Mouse (Mus musculus) embryonic facial prominence, embryonic 10.5 days (tissue): ENCODE results near the gene Vcam1. TPM values are rescaled to one million over a fixed set of nuclear protein-coding genes. Genes with fewer than 3 reads are reported as not detected.

Experiments
- DNase-seq: peaks from one replicate; pipeline ENCODE4 v3.0.0-alpha.2; 2017; ENCODE audit warnings: low spot score
- H3K27ac ChIP-seq: fragments of 300-500 bp; sonication (generic); replicated peaks from 2 replicates; pipeline ENCODE4 v1.5.1; 2016; ENCODE audit warnings: mild to moderate bottlenecking
- H3K27me3 ChIP-seq: fragments of 300-500 bp; sonication (generic); replicated peaks from 2 replicates; pipeline ENCODE4 v1.6.1; 2016; ENCODE audit warnings: low read depth, mild to moderate bottlenecking; ENCODE audit not compliant: poor library complexity, severe bottlenecking
- H3K36me3 ChIP-seq: fragments of 300-500 bp; sonication (generic); replicated peaks from 2 replicates; pipeline ENCODE4 v1.6.1; 2016; ENCODE audit warnings: mild to moderate bottlenecking, moderate library complexity
- H3K4me1 ChIP-seq: fragments of 300-500 bp; sonication (generic); 2 replicates; pipeline ENCODE4 v1.6.1; 2016
- H3K4me3 ChIP-seq: fragments of 300-500 bp; sonication (generic); 2 replicates; pipeline ENCODE4 v1.5.1; 2016; ENCODE audit warnings: mild to moderate bottlenecking, moderate library complexity
- H3K9me3 ChIP-seq: fragments of 300-500 bp; sonication (generic); 2 replicates; pipeline ENCODE4 v1.6.1; 2016; ENCODE audit warnings: mild to moderate bottlenecking
- WGBS: fragments of 180-500 bp; shearing (Covaris S2); methylation state at CpG from one replicate; pipeline ENCODE4 v1.1.7; 2016; 5-methylcytosine and 5-hydroxymethylcytosine counted together
- polyA plus RNA-seq: library from polyadenylated mRNA; unstranded; fragments of >200 nt; fragmentation: Nextera tagmentation; extraction: Ambion mirVana; gene quantifications from 2 replicates; pipeline ENCODE4 v1.2.1, GENCODE M21; 2016

Vcam1 gene
- polyA plus RNA-seq, 1 experiment from 2014 or later = 35.9 TPM

DNA sequence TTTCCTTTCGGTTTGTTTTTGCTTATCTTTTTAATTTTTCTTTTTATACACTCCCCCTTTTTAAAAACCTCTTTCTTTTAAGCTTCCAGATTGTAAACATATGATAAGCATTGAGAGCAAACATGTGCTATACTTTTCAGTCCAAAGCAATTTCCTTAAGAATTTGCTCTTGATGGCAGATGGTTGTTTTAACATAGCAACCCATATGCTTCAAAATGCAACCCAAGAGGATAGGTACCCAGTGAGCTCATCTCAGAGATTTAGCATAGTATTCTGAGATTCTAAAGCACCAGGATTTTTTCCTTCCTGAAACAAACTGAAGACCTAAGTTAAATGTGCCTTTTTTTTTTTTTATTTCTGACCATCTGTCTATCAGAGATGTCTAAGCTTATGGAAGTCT is 28.6 kb downstream of the Vcam1 start:
- peaks cover 9% of the 10 kb centered on the region for H3K4me1 ChIP-seq
- no peak for DNase-seq
- no peaks in the 10 kb centered on the region for H3K27me3 ChIP-seq
- H3K36me3 ChIP-seq = no peaks in the 10 kb centered on the region
- H3K9me3 ChIP-seq = no peaks in the 10 kb centered on the region
- H3K4me3 ChIP-seq = no peak overlapping the region
- 77% methylated on average over 1 of the region's 1 CpGs for WGBS
- no peak overlapping the region for H3K27ac ChIP-seq

DNA sequence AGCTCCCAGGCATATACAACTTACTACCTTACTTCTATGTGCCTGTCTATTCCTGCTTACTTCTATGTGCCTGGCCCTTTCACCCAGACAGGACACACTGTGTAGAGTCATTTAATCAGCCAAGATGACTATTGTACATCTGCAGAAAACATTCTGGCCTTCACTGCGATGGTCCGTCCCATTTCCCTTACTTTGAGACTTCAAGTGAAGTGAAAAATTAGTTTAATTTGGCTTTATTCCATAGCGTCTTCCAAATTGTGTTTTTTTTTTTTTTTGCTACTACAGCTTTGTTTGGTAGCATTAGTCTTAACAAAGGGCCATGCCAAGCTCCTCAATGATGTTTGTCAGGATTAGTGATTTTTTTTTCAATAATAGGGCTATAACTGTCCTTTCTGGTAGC is 33.6 kb downstream of the Vcam1 start:
- Histone ChIP-seq H3K36me3 (no peaks in the 10 kb centered on the region), H3K9me3 (0 out of 2 replicates have a peak, but pooled peaks cover 3% of the 10 kb centered on the region), H3K27ac (no peak overlapping the region), H3K4me1 (no peaks in the 10 kb centered on the region), H3K27me3 (no peaks in the 10 kb centered on the region), H3K4me3 (no peak overlapping the region)
- no peak for DNase-seq
- WGBS = 90% methylated on average over 3 of the region's 3 CpGs

DNA sequence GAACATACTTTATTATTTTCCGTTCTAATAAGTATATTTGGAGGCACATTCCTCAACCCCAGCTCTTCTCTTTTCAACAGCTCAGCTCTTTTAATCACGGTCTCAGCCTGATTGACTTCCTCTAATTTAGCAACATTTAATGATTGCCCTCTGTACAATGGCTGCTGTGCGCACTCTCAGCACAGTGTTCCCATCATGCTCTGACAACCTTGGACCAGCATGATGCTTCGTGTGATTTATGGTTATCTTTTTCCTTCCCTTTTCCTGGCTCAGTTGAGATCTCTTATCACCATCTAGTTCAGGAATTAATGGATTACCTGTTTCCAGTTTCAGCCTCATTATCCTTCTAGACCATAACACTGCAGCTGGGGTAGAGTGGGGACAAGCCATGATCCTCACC is 34.2 kb downstream of the Vcam1 start:
- Histone ChIP-seq H3K4me1 (no peaks in the 10 kb centered on the region), H3K27me3 (no peaks in the 10 kb centered on the region), H3K9me3 (0 out of 2 replicates have a peak, but pooled peaks cover 3% of the 10 kb centered on the region), H3K27ac (no peak overlapping the region), H3K36me3 (no peaks in the 10 kb centered on the region), H3K4me3 (no peak overlapping the region)
- DNase-seq = no peak
- 83% methylated on average over 4 of the region's 4 CpGs for WGBS

DNA sequence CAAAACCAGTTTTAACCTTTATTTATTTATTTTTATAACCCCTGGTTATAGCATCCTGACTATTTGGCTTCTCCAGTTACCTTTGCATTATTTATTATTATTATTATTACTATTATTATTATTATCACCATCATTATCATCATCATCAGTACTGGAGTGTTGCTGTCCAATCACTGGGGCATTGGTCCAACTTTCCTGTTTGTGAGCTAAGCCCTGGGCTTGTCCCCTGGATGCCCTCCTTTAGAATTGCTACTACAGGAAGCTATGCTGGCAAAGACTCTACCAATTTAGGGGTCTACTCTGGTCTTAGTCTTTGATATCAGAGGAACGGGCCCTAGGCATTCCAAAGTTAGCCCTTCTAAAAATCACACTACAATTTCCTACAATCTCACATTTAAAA is 34.6 kb downstream of the Vcam1 start:
- no peaks in the 10 kb centered on the region for H3K27me3 ChIP-seq
- H3K9me3 ChIP-seq = 0 out of 2 replicates have a peak, but pooled peaks cover 3% of the 10 kb centered on the region
- H3K4me3 ChIP-seq = no peak overlapping the region
- DNase-seq = no peak
- H3K4me1 ChIP-seq = no peaks in the 10 kb centered on the region
- 91% methylated on average over 1 of the region's 1 CpGs for WGBS
- H3K27ac ChIP-seq = no peak overlapping the region
- no peaks in the 10 kb centered on the region for H3K36me3 ChIP-seq

DNA sequence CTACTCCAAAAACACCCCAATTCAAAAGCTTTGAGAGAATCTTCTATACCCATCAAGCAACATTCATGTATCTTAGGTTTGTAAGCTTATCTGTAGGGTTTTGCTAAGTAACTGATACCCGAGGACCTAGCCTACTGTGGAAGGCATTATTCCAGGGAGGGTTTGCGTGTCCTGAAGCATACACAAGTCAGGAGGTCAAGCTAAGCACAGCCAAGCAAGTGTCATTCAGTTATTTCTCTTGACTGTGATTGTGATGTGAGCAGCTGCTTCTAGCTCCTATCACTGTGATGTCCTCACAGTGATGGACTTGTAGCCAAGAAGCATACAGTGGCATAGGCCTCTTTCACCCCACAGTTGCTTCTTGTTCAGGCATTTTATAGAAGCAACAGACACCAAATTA is 35.2 kb downstream of the Vcam1 start:
- no peak for DNase-seq
- 77% methylated on average over 2 of the region's 2 CpGs for WGBS
- H3K9me3 ChIP-seq = 0 out of 2 replicates have a peak, but pooled peaks cover 3% of the 10 kb centered on the region
- no peak overlapping the region for H3K4me3 ChIP-seq
- H3K27ac ChIP-seq = no peak overlapping the region
- no peaks in the 10 kb centered on the region for H3K36me3 ChIP-seq
- H3K27me3 ChIP-seq = no peaks in the 10 kb centered on the region
- no peaks in the 10 kb centered on the region for H3K4me1 ChIP-seq

DNA sequence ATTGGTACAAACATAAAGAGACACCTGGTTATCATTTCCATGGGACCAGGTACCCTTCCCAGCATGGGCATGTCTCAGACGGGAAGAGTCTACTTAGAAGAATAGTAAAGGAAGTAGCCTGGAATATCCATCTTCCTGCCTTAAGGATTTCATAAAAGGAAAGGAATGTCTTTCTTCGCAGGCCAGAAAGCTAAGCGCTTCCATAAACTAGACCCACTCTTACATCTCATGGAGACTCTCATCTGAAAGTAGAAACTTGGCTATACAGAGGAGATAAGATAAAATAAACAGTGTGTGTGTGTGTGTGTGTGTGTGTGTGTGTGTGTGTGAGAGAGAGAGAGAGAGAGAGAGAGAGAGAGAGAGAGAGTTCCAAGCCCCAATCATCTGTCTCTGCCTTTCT is 36.9 kb downstream of the Vcam1 start:
- H3K4me3 ChIP-seq = no peak overlapping the region
- no peak overlapping the region for H3K27ac ChIP-seq
- H3K9me3 ChIP-seq = peaks cover 9% of the 10 kb centered on the region
- H3K36me3 ChIP-seq = no peaks in the 10 kb centered on the region; the same call in 1 of the 2 replicates
- WGBS = 86% methylated on average over 3 of the region's 3 CpGs
- no peaks in the 10 kb centered on the region for H3K27me3 ChIP-seq
- DNase-seq = no peak
- H3K4me1 ChIP-seq = no peaks in the 10 kb centered on the region

DNA sequence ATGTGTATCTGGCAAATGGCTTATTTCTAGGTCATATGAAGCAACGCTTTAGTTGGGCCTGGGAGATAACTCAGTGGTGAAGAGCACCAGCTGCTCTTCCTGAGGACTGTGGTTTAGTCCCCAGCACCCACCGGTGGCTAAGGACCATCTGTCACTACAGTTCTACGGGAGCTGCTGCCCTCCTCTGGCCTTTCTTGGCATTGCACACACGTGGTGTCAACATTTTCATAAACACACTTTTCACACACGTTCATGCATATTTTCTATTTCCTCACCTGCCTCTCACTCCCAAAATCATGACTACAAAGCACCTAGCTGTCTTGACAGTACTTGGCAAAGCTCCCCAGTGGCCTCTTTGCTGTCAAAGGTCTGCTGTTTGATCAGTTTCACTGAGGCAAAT is 37.8 kb downstream of the Vcam1 start:
- Histone ChIP-seq H3K27ac (no peak overlapping the region), H3K27me3 (no peaks in the 10 kb centered on the region), H3K4me1 (no peaks in the 10 kb centered on the region), H3K9me3 (peaks cover 9% of the 10 kb centered on the region), H3K4me3 (no peak overlapping the region), H3K36me3 (no peaks in the 10 kb centered on the region; the same call in 1 of the 2 replicates)
- 84% methylated on average over 5 of the region's 5 CpGs for WGBS
- no peak for DNase-seq

DNA sequence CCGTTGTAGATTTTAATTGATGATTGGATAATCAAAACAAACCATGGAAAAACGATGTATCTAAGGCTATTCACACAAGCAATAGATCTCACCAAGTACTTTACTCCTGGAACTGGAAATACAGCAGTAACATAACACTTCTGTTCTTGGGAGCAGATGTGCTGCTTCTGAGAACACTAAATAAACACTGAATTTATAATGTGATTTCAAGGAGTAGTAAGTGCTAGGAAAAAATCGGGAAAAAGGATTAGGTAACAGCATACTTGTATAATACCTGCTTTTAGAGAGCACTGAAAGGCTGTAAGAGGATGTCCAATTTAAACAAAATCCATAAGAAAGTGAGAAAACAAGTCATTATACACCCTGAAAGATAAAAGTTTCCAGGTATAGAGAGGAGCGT is 43.5 kb downstream of the Vcam1 start:
- no peak overlapping the region for H3K27ac ChIP-seq
- no peak overlapping the region for H3K4me3 ChIP-seq
- DNase-seq = no peak
- peaks cover 6% of the 10 kb centered on the region for H3K9me3 ChIP-seq
- H3K36me3 ChIP-seq = no peaks in the 10 kb centered on the region; the same call in 1 of the 2 replicates
- H3K4me1 ChIP-seq = no peaks in the 10 kb centered on the region
- H3K27me3 ChIP-seq = no peaks in the 10 kb centered on the region
- whole genome bisulfite sequencing = 80% methylated on average over 4 of the region's 4 CpGs

DNA sequence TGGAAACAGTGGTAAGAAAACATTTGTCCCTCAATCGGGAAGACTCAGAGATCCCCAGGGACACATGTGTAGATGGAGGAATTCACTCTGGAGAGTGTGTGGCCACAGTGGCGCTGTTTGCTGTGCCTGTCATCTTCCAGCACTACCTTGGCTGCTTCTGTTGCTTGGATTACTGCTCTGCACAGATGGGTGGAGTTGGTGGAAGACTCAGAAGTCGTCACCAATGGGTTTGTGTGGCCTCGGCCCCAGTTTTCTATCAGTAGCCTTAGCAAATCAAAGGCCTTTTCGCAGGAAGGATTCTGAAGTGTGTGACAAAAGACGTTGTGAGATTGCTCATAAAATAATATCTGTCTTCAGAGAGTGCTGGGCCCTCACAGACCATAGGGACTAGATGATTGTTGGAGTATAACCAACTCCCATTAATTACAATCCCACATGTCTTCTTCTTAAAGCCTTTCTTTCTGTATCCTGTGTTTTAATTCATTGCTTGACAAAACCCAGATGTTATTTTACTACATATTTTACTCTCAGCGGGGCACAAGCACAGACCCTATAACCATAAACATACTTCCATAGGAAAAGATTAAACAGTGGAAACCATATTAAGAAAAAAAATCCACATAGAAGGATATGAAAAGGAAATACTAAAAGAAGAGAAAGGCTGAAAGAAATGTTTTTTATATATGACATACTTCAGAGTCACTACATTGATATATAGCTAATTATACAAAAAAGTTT is 48.4 kb downstream of the Vcam1 start:
- WGBS = 69% methylated on average over 7 of the region's 7 CpGs
- Histone ChIP-seq H3K27me3 (no peaks in the 10 kb centered on the region), H3K9me3 (no peaks in the 10 kb centered on the region), H3K4me3 (no peak overlapping the region), H3K4me1 (peaks cover 5% of the 10 kb centered on the region; the same call in 1 of the 2 replicates), H3K27ac (no peak overlapping the region), H3K36me3 (no peaks in the 10 kb centered on the region)
- DNase-seq = no peak

DNA sequence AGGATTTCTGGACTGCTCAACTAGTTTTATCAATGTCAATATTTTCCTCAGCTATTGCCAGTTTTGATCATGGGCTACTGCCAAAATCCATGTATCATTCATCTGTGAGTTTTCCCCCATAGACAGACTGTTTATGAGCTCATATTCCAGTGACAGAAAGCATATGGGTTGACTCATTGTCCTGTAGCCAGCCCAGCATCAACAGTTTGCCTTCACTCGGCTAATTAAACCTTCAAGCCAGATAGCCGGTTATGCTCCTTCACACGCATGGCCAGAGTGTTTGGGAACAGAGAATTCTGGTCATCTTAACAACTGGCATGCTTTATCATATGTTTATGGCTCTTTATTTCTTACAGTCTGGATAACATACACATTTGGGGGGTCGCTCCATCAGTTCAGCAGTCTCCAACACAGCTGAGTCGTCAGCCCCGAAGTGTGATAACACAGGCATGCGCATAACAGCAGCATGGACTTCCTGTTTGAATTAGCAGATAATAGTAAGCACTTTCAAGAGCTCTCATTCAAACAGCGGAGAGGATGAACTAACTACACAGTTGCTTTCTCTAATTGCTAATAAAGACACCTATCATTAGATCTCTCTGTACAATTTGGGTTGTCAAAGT is 49.2 kb downstream of the Vcam1 start:
- Histone ChIP-seq H3K36me3 (no peaks in the 10 kb centered on the region), H3K4me3 (no peak overlapping the region), H3K27ac (no peak overlapping the region), H3K9me3 (no peaks in the 10 kb centered on the region), H3K4me1 (peaks cover 5% of the 10 kb centered on the region; the same call in 1 of the 2 replicates), H3K27me3 (no peaks in the 10 kb centered on the region)
- WGBS = 77% methylated on average over 8 of the region's 8 CpGs
- DNase-seq = no peak

DNA sequence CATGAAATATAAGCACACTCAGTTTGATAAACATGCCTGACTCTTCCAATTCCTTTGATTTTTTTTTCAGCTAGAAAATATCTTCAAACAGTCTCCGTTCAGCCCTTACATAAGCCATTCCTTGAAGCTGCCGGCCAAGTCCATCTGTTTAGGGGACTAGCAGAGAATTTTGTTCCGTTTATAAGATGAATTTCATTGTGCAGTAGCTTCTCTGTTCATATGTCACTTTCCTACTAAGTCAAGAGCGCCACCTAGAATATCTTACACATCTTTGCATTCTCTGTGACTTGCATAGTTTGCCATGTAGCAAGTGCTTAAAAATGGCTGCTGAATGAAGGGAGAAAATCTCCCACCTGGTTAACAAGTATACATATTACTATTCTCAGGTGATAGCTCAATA is 51.0 kb downstream of the Vcam1 start:
- no peaks in the 10 kb centered on the region for H3K27me3 ChIP-seq
- DNase-seq = no peak
- no peak overlapping the region for H3K27ac ChIP-seq
- H3K36me3 ChIP-seq = no peaks in the 10 kb centered on the region
- H3K4me3 ChIP-seq = no peak overlapping the region
- H3K4me1 ChIP-seq = peaks cover 5% of the 10 kb centered on the region; the same call in 1 of the 2 replicates
- 83% methylated on average over 4 of the region's 4 CpGs for WGBS
- H3K9me3 ChIP-seq = no peaks in the 10 kb centered on the region

DNA sequence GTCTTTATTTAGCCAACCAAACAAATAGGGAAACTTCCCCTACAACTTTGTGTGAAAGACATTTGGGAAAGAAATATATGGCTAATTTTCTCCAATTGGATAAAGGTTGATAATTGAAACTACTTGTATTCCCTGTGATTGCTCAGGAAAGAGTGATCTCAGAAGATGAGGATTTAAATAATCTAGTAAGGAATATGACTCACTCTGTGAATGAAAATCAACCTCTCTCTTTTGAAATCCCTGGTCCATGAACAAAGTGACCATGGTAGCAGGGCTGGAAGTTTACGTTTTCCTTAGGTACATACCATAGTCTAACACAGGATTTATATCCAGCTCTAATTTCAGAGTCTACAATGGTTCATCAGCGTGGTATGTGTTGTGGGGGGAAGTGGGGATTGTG is 52.7 kb downstream of the Vcam1 start:
- no peaks in the 10 kb centered on the region for H3K27me3 ChIP-seq
- no peaks in the 10 kb centered on the region for H3K9me3 ChIP-seq
- H3K27ac ChIP-seq = no peak overlapping the region
- H3K4me1 ChIP-seq = peaks cover 5% of the 10 kb centered on the region; the same call in 1 of the 2 replicates
- 82% methylated on average over 2 of the region's 2 CpGs for WGBS
- H3K4me3 ChIP-seq = no peak overlapping the region
- H3K36me3 ChIP-seq = no peaks in the 10 kb centered on the region
- DNase-seq = no peak

DNA sequence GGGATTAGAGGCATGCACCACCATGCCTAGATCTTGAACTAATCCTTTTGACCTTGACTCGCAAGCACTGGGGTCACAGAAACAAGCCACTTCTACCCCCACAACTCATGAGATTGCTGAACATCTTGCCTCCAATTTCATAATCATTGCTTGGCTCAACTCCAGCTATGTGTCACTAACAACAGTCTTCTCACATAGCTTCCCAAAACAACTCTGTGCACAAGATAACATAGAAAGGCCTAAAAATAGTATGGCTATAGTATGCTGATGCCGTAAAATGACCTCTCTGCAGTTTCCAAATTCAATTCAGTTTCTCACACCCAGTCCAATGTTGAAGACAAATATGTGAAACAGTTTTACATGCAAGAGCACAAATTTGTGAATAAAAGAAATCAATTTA is 56.9 kb downstream of the Vcam1 start:
- Histone ChIP-seq H3K4me1 (no peaks in the 10 kb centered on the region), H3K27ac (no peak overlapping the region), H3K9me3 (no peaks in the 10 kb centered on the region), H3K4me3 (no peak overlapping the region), H3K36me3 (no peaks in the 10 kb centered on the region), H3K27me3 (no peaks in the 10 kb centered on the region)
- DNase-seq = no peak
- 85% methylated on average over 2 of the region's 2 CpGs for WGBS
